Mouse (Mus musculus): Measurements from ENCODE around the gene Emc1. TPM values are rescaled to one million over a fixed set of nuclear protein-coding genes. Genes with fewer than 3 reads are reported as not detected.
"Not testable (repeated sequence)": the region's sequence is repeated elsewhere in the genome, so short reads cannot be mapped to it uniquely, and the experiment has no call there.

The Emc1 gene
- polyA plus RNA-seq, 1 experiment from 2014 or later: 45.6 TPM

GRCm38 (mm10) chr4:139379719-139380118, 27.3 kb downstream of the Emc1 start:
- no peak for ATAC-seq
- H3K9me3 ChIP-seq (ENCODE audit: control insufficient read depth, low read length): no peaks in the 10 kb centered on the region
- H3K27ac ChIP-seq (ENCODE audit: low read length): no peak overlapping the region; the same call in none of the 2 replicates
- H3K27me3 ChIP-seq (replicated peaks; ENCODE audit: control insufficient read depth, insufficient read depth, low read length): no peaks in the 10 kb centered on the region
- peaks cover 20% of the 10 kb centered on the region for H3K4me1 ChIP-seq (replicated peaks; ENCODE audit: control insufficient read depth, insufficient read depth, low read length)
- H3K9ac ChIP-seq (replicated peaks; ENCODE audit: low read depth, low read length): peak overlapping the region; percentile 72
- H3K36me3 ChIP-seq (ENCODE audit: control insufficient read depth, insufficient read depth): peaks cover 6% of the 10 kb centered on the region
- peak overlapping the region; percentile 69 for H3K4me3 ChIP-seq (replicated peaks; ENCODE audit: low read length)
- 14% methylated on average over 8 of the region's 8 CpGs for WGBS
- H3K4me2 ChIP-seq (ENCODE audit: low read length): peak overlapping the region; percentile 95

GRCm38 (mm10) chr4:139380207-139380748, 27.9 kb downstream of the Emc1 start:
- H3K4me2 ChIP-seq (ENCODE audit: low read length): peak overlapping the region; percentile 95
- peak overlapping the region; percentile 72 for H3K9ac ChIP-seq (replicated peaks; ENCODE audit: low read depth, low read length)
- under 1% methylated on average over 54 of the region's 54 CpGs for WGBS
- H3K9me3 ChIP-seq (ENCODE audit: control insufficient read depth, low read length): no peaks in the 10 kb centered on the region
- H3K27me3 ChIP-seq (replicated peaks; ENCODE audit: control insufficient read depth, insufficient read depth, low read length): no peaks in the 10 kb centered on the region
- H3K4me1 ChIP-seq (replicated peaks; ENCODE audit: control insufficient read depth, insufficient read depth, low read length): peaks cover 20% of the 10 kb centered on the region
- H3K36me3 ChIP-seq (ENCODE audit: control insufficient read depth, insufficient read depth): peaks cover 6% of the 10 kb centered on the region
- H3K4me3 ChIP-seq (replicated peaks; ENCODE audit: low read length): peak overlapping the region; percentile 69
- peak overlapping the region; percentile 78 for H3K27ac ChIP-seq (ENCODE audit: low read length)
- ATAC-seq: peak; percentile 95

- Histone ChIP-seq H3K4me2 (ENCODE audit: low read length) (peak overlapping the region; percentile 86), H3K9me3 (ENCODE audit: control insufficient read depth, low read length) (no peaks in the 10 kb centered on the region), H3K27me3 (replicated peaks; ENCODE audit: control insufficient read depth, insufficient read depth, low read length) (no peaks in the 10 kb centered on the region), H3K27ac (ENCODE audit: low read length) (0 out of 2 replicates have a peak overlapping the region, but pooled peaks have one; percentile 39), H3K36me3 (ENCODE audit: control insufficient read depth, insufficient read depth) (peaks cover 1% of the 10 kb centered on the region), H3K4me1 (replicated peaks; ENCODE audit: control insufficient read depth, insufficient read depth, low read length) (peaks cover 20% of the 10 kb centered on the region), H3K4me3 (replicated peaks; ENCODE audit: low read length) (peak overlapping the region; percentile 69), H3K9ac (replicated peaks; ENCODE audit: low read depth, low read length) (peak overlapping the region; percentile 63)
- no peak; the same call in 1 of the 2 replicates for ATAC-seq
- 3% methylated on average over 42 of the region's 44 CpGs for whole genome bisulfite sequencing
Observed at GRCm38 (mm10) chr4:139380775-139381451, 28.5 kb downstream of the Emc1 start.

- Histone ChIP-seq H3K9me3 (ENCODE audit: control insufficient read depth, low read length) (no peaks in the 10 kb centered on the region), H3K4me1 (replicated peaks; ENCODE audit: control insufficient read depth, insufficient read depth, low read length) (peaks cover 20% of the 10 kb centered on the region), H3K27ac (ENCODE audit: low read length) (no peak overlapping the region), H3K4me3 (replicated peaks; ENCODE audit: low read length) (peak overlapping the region; percentile 69), H3K27me3 (replicated peaks; ENCODE audit: control insufficient read depth, insufficient read depth, low read length) (no peaks in the 10 kb centered on the region), H3K36me3 (ENCODE audit: control insufficient read depth, insufficient read depth) (no peaks in the 10 kb centered on the region; the same call in 1 of the 2 replicates), H3K4me2 (ENCODE audit: low read length) (peak overlapping the region; percentile 86), H3K9ac (replicated peaks; ENCODE audit: low read depth, low read length) (peak overlapping the region; percentile 63)
- 52% methylated on average over 4 of the region's 4 CpGs for WGBS
- no peak for ATAC-seq
Observed at GRCm38 (mm10) chr4:139381452-139381845, 29.1 kb downstream of the Emc1 start.

- Histone ChIP-seq H3K4me1 (replicated peaks; ENCODE audit: control insufficient read depth, insufficient read depth, low read length) (peaks cover 23% of the 10 kb centered on the region), H3K27ac (ENCODE audit: low read length) (no peak overlapping the region), H3K27me3 (replicated peaks; ENCODE audit: control insufficient read depth, insufficient read depth, low read length) (no peaks in the 10 kb centered on the region), H3K9ac (replicated peaks; ENCODE audit: low read depth, low read length) (no peak overlapping the region), H3K4me3 (replicated peaks; ENCODE audit: low read length) (no peak overlapping the region), H3K4me2 (ENCODE audit: low read length) (no peak overlapping the region), H3K36me3 (ENCODE audit: control insufficient read depth, insufficient read depth) (no peaks in the 10 kb centered on the region; the same call in 1 of the 2 replicates), H3K9me3 (ENCODE audit: control insufficient read depth, low read length) (no peaks in the 10 kb centered on the region)
- WGBS: 84% methylated on average over 7 of the region's 7 CpGs
- ATAC-seq: no peak
Observed at GRCm38 (mm10) chr4:139382231-139382630, 29.8 kb downstream of the Emc1 start.

- H3K27me3 ChIP-seq (replicated peaks; ENCODE audit: control insufficient read depth, insufficient read depth, low read length); H3K9me3 ChIP-seq (ENCODE audit: control insufficient read depth, low read length); H3K9ac ChIP-seq (replicated peaks; ENCODE audit: low read depth, low read length); H3K4me3 ChIP-seq (replicated peaks; ENCODE audit: low read length); H3K36me3 ChIP-seq (ENCODE audit: control insufficient read depth, insufficient read depth); H3K4me2 ChIP-seq (ENCODE audit: low read length); H3K27ac ChIP-seq (ENCODE audit: low read length); ATAC-seq: not testable (repeated sequence)
- WGBS: 91% methylated on average over 5 of the region's 5 CpGs
- peaks cover 17% of the 10 kb centered on the region for H3K4me1 ChIP-seq (replicated peaks; ENCODE audit: control insufficient read depth, insufficient read depth, low read length)
Observed at GRCm38 (mm10) chr4:139385841-139386240, 33.5 kb downstream of the Emc1 start.

GRCm38 (mm10) chr4:139386869-139387319, 34.5 kb downstream of the Emc1 start:
- Histone ChIP-seq H3K36me3 (ENCODE audit: control insufficient read depth, insufficient read depth) (peaks cover 5% of the 10 kb centered on the region), H3K27me3 (replicated peaks; ENCODE audit: control insufficient read depth, insufficient read depth, low read length) (no peaks in the 10 kb centered on the region), H3K27ac (ENCODE audit: low read length) (no peak overlapping the region), H3K4me2 (ENCODE audit: low read length) (no peak overlapping the region), H3K9me3 (ENCODE audit: control insufficient read depth, low read length) (no peaks in the 10 kb centered on the region), H3K4me1 (replicated peaks; ENCODE audit: control insufficient read depth, insufficient read depth, low read length) (peaks cover 9% of the 10 kb centered on the region), H3K9ac (replicated peaks; ENCODE audit: low read depth, low read length) (no peak overlapping the region), H3K4me3 (replicated peaks; ENCODE audit: low read length) (no peak overlapping the region)
- WGBS: 61% methylated on average over 6 of the region's 6 CpGs
- no peak for ATAC-seq

- Histone ChIP-seq H3K4me3 (replicated peaks; ENCODE audit: low read length) (no peak overlapping the region), H3K27me3 (replicated peaks; ENCODE audit: control insufficient read depth, insufficient read depth, low read length) (no peaks in the 10 kb centered on the region), H3K27ac (ENCODE audit: low read length) (no peak overlapping the region), H3K36me3 (ENCODE audit: control insufficient read depth, insufficient read depth) (peaks cover 24% of the 10 kb centered on the region), H3K9me3 (ENCODE audit: control insufficient read depth, low read length) (no peaks in the 10 kb centered on the region), H3K4me1 (replicated peaks; ENCODE audit: control insufficient read depth, insufficient read depth, low read length) (peaks cover 4% of the 10 kb centered on the region), H3K4me2 (ENCODE audit: low read length) (no peak overlapping the region), H3K9ac (replicated peaks; ENCODE audit: low read depth, low read length) (no peak overlapping the region)
- no peak for ATAC-seq
- 87% methylated on average over 4 of the region's 4 CpGs for WGBS
Observed at GRCm38 (mm10) chr4:139389557-139389956, 37.2 kb downstream of the Emc1 start.

- H3K36me3 ChIP-seq (ENCODE audit: control insufficient read depth, insufficient read depth): peaks cover 43% of the 10 kb centered on the region
- H3K9ac ChIP-seq (replicated peaks; ENCODE audit: low read depth, low read length): no peak overlapping the region
- no peak overlapping the region for H3K27ac ChIP-seq (ENCODE audit: low read length)
- no peaks in the 10 kb centered on the region for H3K27me3 ChIP-seq (replicated peaks; ENCODE audit: control insufficient read depth, insufficient read depth, low read length)
- H3K4me2 ChIP-seq (ENCODE audit: low read length): no peak overlapping the region
- no peak overlapping the region for H3K4me3 ChIP-seq (replicated peaks; ENCODE audit: low read length)
- H3K4me1 ChIP-seq (replicated peaks; ENCODE audit: control insufficient read depth, insufficient read depth, low read length): no peaks in the 10 kb centered on the region
- H3K9me3 ChIP-seq (ENCODE audit: control insufficient read depth, low read length): no peaks in the 10 kb centered on the region
- no peak for ATAC-seq
- WGBS: 69% methylated on average over 2 of the region's 2 CpGs
Observed at GRCm38 (mm10) chr4:139395431-139395830, 43.0 kb downstream of the Emc1 start.
